ENCODE assay signal across 8 mouse cellular contexts in genomic region chr2:170219161-170219581, GRCm38 (mm10).
A peak's percentile ranks its signal among the peaks of the same experiment; 100 is the strongest.
DNase-seq lines count a peak whose midpoint lies in the region; ATAC-seq and TF ChIP-seq lines count a peak whose summit lies in the region.

No protein-coding gene starts in this region.

- peak overlapping the region; percentile 3; the same call in 1 of the 2 replicates for H3K4me3 ChIP-seq in testis, adult 2 months (ENCODE audit: control insufficient read depth, low read depth, low read length)
- peak overlapping the region; percentile 27 for H3K4me3 ChIP-seq in midbrain, embryonic 16.5 days (ENCODE audit: low read depth, low read length)

- H3K27me3 ChIP-seq in testis, adult 2 months (ENCODE audit: control insufficient read depth, insufficient read depth, low read length) = peaks cover 9% of the 10 kb centered on the region
- H3K27me3 ChIP-seq in midbrain, embryonic 16.5 days (ENCODE audit: control insufficient read depth, insufficient read depth, low read depth, low read length) = no peaks in the 10 kb centered on the region

- H3K27ac ChIP-seq in testis, adult 2 months (ENCODE audit: control insufficient read depth, insufficient read depth, low read depth, low read length) = no peak overlapping the region
- H3K27ac ChIP-seq in midbrain, embryonic 16.5 days (ENCODE audit: low read length) = peak overlapping the region; percentile 63

- peak; percentile 67 for ATAC-seq in inflammation-experienced regulatory T-cells, adult 6 months
- peak; percentile 12 for ATAC-seq in midbrain, embryonic 16.5 days

- H3K4me2 ChIP-seq in midbrain, embryonic 16.5 days (ENCODE audit: low read length) = peak overlapping the region; percentile 60

- DNase-seq in embryo, embryonic 9.5 days (ENCODE audit: extremely low spot score) = peak; percentile 41
- no peak for DNase-seq in embryo, embryonic 10 days (ENCODE audit: low spot score)
- DNase-seq in testis, postnatal 14 days (ENCODE audit: low spot score) = no peak
- DNase-seq in c-Kit-positive CD71-positive TER-119-positive erythroid progenitor cells, embryonic 14.5 days (ENCODE audit: low spot score) = no peak
- no peak for DNase-seq in right cerebral cortex, postnatal 36 days (ENCODE audit: low spot score in 2 of 2)

- no peaks in the 10 kb centered on the region for H3K36me3 ChIP-seq in testis, adult 2 months (ENCODE audit: control insufficient read depth, insufficient read depth, low read length)
- no peaks in the 10 kb centered on the region for H3K36me3 ChIP-seq in midbrain, embryonic 16.5 days (ENCODE audit: control insufficient read depth, insufficient read depth, low read length)

- H3K4me1 ChIP-seq in testis, adult 2 months (ENCODE audit: control insufficient read depth, insufficient read depth, low read length) = peaks cover 4% of the 10 kb centered on the region
- peaks cover 52% of the 10 kb centered on the region for H3K4me1 ChIP-seq in midbrain, embryonic 16.5 days (ENCODE audit: control insufficient read depth, insufficient read depth, low read length)

- no peaks in the 10 kb centered on the region for H3K9me3 ChIP-seq in midbrain, embryonic 16.5 days (replicated peaks; ENCODE audit: control insufficient read depth, low read length, poor library complexity, severe bottlenecking)

- no peak for TF ChIP-seq POLR2A in testis, adult 2 months (IDR thresholded peaks at IDR 0.05; ENCODE audit: control insufficient read depth, low read depth, low read length)

- TF ChIP-seq CTCF in testis, adult 2 months (IDR thresholded peaks at IDR 0.05; ENCODE audit: control insufficient read depth, insufficient read depth, insufficient replicate concordance, low read depth, low read length) = no peak

- 3% methylated on average over 11 of the region's 11 CpGs for WGBS in midbrain, embryonic 16.5 days

- H3K9ac ChIP-seq in midbrain, embryonic 16.5 days (ENCODE audit: low read depth, low read length) = peak overlapping the region; percentile 21
